Mouse (Mus musculus) layer of hippocampus, postnatal 14 days (tissue): Measurements from ENCODE around the gene Txndc12. TPM values are rescaled to one million over a fixed set of nuclear protein-coding genes. Genes with fewer than 3 reads are reported as not detected.

Experiments used
- DNase-seq, 2 experiments: peaks; one replicate each; pipeline ENCODE4 v3.0.0; 2021 to 2022; ENCODE audit warnings: low spot score in 2 of 2, mixed read lengths in 1 of 2
- total RNA-seq, 2 experiments: library from RNA; stranded (reverse); gene quantifications; 2 replicates each; pipeline ENCODE4 v1.2.3; 2021

Txndc12 gene
- total RNA-seq, 2 experiments from 2014 or later, result 38.8 to 38.9 TPM

DNA sequence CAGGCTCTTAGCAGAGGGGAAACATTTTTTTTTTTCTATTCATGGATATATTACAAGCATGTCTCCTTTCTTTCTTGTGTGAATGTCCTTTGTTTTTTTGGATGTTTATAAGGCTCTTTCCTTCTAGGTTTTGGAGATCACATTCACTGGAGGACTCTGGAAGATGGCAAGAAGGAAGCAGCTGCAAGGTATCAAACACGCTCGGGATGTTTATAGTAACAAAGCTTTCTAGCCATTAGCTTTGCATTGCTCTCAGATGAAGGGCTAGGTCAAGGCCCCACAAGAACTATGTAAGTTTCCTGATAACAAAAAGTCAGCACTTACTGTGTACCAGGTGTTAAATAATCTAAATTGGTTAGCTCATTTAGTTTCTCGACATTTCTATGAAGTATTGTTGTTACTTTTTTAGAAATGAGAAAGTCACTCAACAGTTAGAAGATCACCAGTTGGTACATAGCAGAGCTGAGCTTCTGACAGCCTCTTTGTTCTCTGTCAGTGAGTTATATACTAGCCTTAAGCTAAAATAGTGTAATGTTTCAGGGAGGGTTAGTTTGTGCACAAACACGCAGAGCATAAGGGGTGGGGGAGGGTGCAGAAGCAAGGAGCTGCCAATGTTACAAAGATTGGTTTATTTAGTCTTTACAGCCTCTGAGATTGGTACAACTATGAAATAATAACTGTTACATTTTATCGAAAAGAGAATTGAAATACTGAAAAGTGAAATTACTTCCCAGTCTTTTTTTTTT lies 11.6 kb downstream of the Txndc12 start:
- DNase-seq, result no peak

DNA sequence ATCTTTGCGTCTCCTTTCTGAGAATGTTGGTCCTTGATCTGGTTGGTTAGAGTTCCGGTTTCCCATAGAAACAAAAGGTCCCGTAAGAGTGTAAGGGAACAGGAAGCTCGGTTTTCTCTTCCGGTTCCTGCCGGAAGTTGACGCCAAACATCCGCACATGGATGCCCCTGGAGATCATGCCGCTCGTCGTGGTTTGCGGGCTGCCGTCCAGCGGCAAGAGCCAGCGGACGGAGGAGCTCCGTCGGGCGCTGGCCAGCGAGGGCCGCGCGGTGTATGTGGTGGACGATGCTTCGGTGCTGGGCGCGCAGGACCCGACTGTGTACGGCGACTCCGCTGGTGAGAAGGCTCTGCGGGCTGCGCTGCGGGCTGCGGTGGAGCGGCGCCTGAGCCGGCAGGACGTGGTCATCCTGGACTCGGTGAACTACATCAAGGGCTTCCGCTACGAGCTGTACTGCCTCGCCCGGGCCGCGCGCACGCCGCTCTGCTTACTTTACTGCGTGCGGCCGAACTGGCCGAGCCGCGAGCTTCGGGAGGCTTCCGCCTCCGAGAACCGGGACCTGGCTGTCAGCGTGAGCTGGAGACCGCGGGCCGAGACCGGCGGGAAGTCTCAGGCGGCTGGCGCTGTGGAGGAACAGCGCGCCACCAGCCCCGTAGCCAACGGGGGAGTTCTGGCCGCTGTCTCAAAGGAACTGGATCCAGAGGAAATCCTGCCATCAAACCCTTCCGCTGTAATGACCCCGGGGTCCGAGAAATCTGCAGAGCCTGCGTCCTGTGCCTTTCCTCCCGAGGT lies 13.5 kb downstream of the Txndc12 start, which contains the start of gene Kti12:
Gene Kti12, plus strand, starts transcription at position 71 of the 790 bp plus-strand sequence.
- DNase-seq, result peak; percentile 79 to 91

DNA sequence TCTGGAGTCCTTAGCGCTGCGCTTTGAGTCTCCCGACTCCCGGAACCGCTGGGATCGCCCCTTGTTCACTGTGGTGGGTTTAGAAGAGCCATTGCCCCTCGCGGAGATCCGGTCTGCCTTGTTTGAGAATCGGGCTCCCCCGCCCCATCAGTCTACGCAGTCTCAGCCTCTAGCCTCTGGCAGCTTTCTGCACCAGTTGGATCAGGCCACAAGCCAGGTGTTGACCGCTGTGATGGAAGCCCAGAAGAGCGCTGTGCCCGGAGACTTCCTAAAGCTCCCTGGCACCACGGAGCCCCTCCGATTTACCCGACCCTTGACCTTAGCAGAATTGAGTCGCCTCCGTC lies 14.1 kb downstream of the Txndc12 start, which contains the start of gene A730015C16Rik:
Gene A730015C16Rik, minus strand, starts transcription at position 115 of the 344 bp plus-strand sequence.
- no peak for DNase-seq

DNA sequence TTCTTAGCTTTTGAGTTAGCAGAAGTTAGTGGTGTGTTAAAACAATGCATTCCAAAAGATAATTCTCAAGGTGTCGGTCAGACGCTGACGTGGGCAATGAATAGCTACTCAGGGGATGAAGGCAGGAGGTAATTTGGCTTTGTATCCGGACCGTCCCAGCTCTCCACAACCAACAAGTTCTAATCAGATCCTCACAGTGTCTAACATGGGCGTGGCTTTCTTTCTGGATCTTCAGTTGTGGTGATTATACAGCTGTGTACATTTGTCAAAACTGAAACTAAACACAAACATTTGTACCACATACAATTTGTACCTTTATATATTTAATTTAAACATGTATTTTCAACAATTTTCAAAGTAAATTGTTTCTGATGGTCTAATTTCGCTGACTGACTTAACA lies 32.4 kb downstream of the Txndc12 start:
- DNase-seq, result no peak

DNA sequence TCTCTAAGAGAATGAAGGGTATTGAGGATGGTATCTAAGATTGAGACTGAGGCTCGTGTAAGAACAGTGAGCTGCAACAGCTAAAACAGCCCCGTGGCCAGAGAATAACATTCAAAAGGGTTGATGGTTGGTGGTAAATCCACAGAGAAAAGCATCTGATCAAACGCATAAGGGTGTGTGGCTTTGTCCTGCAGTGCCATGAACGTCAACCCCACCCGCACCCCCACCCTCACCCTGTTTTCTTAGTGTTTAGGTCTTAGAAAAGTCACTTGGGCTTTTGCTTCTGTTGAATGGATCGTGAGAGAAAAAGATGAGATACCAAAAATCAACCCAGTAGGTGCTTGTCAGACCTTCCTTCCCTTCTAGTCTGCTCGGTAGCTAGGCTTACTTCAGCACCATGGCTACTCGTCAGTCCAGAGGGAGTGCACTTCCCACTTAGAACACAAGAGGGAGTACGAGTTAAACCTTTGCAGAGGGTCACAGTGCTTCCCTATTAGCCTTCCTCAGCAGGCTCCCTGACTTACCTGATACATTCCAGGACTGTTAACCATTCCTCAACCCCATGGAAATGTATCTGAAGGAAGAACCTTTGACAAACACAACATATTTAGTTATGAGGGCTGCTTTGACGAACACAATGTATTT lies 35.5 kb downstream of the Txndc12 start:
- DNase-seq, result peak; percentile 83 to 94

DNA sequence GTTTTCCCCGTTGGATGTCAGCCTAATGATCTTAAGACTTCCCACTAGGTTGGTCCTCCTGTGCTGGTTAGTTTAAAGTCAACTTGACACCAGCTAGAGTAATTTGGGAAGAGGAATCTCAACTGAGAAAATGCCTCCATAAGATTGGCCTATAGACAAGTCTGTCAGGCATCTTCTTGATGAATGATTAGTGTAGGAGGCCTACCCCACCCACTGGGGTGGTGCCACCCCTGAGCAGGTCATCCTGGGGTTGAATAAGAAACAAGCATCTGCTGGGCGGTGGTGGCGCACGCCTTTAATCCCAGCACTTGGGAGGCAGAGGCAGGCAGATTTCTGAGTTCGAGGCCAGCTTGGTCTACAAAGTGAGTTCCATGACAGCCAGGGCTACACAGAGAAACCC lies 39.3 kb downstream of the Txndc12 start:
- no peak for DNase-seq

DNA sequence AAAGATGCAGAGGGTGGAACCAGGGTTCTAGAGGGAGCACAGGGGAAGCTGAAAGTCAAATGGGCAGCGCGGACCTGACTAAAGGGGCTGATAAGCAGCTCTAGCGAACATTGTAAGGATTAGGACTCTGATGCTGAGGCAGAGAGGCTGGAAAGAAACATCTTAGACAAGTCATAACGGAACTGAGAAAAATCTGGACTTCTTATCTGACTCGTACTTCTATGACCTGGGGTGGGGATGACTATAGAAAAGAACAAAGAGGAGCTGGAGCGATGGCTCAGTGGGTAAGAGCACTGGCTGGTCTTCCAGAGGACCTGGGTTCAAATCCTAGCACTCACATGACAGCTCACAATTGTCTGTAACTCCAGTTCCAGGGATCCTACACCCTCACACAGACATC lies 43.5 kb downstream of the Txndc12 start:
- DNase-seq, result no peak

DNA sequence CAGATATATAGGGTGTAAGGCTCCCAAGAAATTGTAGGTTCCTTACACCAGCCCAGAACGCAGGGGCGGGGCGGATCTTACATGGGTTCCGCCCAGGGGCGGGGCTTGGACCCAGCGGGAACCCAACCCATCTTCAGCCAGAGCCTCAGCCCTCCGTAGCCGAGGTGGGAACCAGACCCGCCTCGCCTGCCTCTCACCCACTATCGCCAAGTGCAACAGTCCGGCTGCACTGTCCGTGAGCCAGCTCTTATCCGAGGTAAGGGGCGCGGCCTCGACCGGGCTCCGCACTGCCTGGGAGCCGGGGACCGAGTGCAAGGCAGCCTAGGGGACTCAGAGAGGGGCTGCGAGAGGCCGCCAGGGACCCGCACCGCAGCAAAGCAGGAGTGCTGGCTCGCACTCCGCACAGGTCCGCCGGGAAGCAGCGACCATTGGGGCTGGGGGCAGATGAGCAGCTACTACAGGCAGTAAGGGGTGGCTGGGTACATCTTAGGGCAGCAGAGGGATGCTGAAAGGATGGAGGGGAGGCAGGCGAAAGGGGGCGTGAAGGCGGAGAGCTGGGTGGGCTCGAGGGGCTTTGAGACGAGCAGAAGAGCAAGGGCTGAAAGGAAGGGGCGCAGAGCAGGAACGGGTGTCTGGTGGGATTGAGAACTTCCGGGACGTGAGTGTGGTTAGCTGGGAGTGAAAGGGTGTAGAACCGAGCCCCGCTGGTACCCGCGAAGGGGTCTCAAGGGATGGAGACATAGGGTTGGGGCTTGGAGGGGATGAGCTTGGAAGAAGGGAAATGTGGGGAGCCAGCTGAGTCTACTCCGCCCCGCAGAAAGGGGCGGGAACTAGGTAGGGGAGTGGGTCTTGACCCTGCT lies 44.8 kb downstream of the Txndc12 start, which contains the start of gene Rab3b:
Gene Rab3b, plus strand, starts transcription at position 101 of the 860 bp plus-strand sequence.
- peak; percentile 30 to 34 for DNase-seq

DNA sequence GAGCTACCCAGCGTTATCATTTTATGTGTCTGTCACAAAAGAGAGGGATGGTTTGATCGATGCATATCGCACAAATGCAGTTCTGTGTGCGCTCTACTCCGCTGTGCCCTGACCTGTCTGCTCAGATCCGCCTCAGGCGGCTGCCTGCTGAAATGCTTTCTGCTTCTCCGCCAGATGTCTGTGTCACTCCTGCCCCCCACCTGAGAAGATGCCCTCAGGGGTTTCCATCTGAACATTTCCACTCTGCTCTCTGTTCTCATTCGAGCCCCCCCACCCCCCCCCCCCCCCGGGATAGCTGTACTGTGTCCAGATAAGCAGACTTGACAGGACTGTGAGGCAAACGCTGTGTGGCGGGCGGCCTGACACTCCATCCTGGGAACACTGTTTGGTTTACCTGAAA lies 49.4 kb downstream of the Txndc12 start:
- DNase-seq, result no peak

DNA sequence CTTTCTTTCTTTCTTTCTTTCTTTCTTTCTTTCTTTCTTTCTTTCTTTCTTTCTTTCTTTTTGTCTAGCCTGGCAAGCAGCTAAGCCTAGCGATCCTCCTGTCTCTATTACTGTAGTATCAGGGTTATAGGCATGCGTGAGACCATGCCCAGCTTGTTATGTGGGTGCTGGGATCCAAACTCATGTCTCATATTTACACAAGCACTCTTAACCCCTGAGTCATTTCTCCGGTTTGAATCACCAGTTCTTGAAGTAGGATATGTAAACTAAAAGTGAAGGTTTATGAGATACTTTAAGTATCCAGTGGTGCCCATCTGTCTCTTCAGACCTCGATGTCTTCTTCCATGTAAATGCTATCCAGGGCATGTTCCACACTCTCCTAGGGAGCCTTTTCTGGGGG lies 53.1 kb downstream of the Txndc12 start:
- no peak for DNase-seq

DNA sequence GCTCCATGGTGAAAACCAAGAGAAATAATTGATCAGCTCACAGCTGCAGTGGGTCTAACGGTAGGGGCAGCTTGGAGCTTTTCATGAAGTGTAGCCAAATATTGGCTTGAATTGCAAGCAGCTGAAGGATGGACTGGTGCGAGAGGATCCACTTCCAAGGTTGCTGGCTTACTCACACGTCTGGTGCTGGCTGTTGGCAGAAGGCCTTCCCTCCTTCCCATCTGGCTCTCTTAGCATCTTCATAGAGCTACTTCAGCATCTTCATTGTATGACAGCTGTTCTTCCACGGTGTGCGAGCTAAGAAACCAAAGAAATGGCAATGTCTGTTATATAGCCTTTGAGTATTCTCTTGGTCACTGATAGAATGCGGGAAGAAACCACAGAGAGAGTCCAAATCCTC lies 56.5 kb downstream of the Txndc12 start:
- DNase-seq, result no peak

DNA sequence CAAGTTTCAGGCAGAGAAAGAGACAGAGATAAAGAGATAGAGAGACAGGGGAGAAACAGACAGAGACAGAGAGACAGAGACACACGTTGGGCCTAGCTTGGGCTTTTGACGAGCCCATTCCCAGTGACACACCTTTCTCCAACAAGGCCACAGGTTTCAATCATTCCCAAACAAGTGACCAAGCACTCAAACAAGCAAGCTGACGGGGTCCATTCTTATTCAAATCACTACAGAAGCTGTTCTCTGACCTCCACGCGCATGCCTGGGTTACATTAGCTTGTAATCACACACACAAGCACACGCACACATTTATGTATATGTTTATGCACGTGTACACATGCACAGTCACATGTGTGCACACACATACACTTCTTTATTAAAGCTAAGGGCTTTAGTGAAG lies 66.0 kb downstream of the Txndc12 start:
- no peak for DNase-seq

DNA sequence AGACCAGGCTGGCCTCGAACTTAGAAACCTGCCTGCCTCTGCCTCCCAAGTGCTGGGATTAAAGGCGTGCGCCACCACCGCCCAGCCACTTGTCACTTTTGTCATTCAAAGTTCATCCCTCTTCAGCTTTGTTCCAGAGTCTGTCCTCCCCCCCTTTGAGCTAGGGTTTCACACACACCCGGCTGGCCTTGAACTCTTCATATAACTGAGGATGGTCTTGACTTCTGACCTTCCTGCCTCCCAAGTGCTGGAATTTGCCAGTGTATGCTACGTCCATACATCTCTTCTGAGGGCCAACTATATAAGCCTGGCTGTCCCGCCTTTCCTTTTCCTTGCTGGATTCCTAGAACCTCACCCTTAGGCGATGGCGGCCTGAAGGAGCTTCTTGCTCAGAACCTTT lies 68.5 kb downstream of the Txndc12 start:
- no peak for DNase-seq

DNA sequence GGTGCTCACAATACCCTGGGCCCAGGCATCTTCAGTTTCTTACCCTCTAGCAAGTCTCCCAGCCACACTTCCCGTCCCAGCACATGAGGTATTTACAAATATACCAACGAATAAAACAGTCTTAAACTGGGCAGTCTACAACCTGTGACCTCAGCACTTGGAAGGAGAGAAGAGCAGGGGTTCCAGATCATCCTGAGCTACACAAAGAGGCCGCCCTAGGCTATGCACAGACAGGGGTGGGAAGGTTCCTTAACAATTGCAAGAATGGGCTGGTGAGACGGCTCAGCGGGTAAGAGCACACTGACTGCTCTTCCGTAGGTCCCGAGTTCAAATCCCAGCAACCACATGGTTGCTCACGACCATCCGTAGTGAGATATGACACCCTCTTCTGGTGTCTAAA lies 68.9 kb downstream of the Txndc12 start:
- no peak for DNase-seq

DNA sequence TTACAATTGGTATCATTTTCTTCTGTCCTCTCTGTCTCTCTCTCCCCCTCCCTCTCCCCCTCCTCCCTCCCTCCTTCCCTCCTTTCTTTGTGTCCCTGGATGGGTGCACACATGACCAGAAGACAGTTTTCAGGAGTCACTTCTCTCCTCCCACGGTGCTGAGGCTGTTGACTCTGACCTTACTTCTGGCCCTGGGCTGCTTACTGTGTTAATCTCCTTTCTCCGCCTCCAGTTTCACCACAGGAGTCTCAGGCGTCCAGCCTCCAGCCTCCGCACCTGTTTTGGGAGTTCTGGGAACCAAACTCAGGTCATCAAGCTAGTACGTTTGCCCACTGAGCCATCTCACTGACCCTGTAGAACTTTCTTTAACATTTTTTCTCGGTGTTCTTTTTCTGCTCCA lies 69.7 kb downstream of the Txndc12 start:
- no peak for DNase-seq

DNA sequence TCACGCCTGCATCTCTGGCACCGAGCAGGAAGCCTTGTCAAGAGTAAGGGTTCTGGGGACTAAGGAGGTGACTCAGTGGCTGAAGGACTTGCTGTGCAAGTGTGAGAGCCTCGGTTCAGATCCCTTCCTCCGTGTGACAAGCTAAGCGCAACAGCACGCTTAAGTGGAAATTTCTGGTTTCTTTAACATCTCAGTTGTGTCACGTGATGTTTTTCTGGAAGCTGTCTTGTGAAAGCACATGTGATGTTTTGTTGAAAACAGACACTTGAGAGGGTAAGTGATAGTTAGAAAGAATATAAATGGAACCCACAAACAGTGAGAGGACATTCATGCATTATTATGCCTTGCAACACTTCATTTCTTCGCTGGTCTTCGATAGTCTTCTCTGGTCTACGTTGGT lies 70.4 kb downstream of the Txndc12 start:
- no peak for DNase-seq

DNA sequence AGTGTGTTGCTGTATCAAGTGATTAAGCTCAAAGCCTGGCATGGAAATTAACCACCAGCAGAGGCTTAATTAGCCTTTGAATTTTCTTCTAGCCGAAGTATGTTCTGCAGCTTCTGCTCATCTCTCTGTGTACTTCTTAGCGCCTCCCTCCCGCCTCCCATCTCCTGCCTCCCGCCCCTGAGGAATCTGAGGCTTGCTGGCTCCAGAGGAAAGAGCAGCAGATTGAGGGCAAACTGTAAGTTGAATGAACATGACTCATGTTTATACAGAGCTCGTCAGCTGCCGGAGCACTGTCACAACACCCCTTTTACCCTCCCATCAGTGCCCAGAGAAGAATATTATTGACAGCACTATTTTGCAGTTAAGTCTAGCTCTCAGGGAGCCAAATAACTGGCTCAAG lies 71.5 kb downstream of the Txndc12 start:
- peak in 1 of 2 experiments; percentile 31 for DNase-seq

DNA sequence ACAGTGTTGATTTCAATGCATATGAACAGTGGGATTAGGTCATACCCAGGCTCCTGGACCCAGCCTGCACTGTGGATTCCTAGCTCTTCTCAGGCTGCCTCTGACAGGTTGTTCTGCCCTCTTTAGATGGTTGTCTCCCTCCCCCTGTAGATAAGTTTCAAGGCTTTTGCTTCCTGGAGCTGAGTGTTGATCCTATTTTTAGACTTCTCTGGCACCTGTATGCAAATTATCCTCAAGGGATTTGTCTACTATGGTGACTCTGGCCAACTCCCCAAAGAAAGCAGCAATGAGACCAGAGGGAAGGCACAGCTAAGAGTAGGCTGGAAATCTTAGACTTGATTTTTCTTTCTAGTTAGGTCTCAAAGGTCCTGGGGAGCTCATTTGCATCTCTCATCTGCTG lies 73.1 kb downstream of the Txndc12 start:
- DNase-seq, result no peak

DNA sequence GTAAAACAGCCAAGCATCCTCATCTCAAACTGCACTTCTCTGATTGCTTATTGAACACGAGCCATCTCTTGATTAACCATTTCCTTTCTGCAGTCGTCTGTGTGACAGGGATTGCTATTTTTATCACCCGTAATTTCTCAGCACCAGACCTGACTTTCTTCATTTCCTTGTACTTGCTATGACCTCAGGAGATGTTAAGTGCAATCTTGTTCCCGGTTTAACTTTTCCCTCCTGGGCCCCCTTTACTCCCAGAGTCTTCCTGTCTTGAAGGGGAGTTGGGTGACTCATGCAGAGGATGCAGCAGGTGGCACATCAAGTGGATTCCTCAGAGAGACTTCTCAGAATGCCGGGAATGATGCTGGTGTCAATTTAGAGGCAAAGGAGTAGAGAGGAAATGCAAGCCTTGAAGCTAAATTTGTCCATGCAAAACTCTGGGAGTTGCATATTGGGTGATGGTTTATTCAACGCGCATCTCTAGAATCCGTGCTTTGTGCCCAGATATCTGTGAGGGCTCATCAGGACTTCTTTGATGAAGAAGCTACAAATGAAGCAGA lies 75.5 kb downstream of the Txndc12 start:
- DNase-seq, result no peak
